Mouse (Mus musculus) small intestine, adult 2 months (tissue): Measurements from ENCODE around the gene Pttg1ip.

Source experiments
- CTCF ChIP-seq: fragments of 200-500 bp; IDR thresholded peaks from 2 replicates; pipeline ENCODE4 v1.5.1; 2012; ENCODE audit warnings: low read depth, mild to moderate bottlenecking, control low read depth, inconsistent platforms, low read length, moderate library complexity, mixed read lengths; ENCODE audit not compliant: insufficient replicate concordance, insufficient read length; ENCODE audit errors: extremely low read depth
- POLR2A ChIP-seq: fragments of 200-500 bp; IDR thresholded peaks from 2 replicates; pipeline ENCODE4 v1.6.1; 2012; ENCODE audit warnings: low read depth, mild to moderate bottlenecking, control low read depth, inconsistent platforms, low read length, moderate library complexity

DNA sequence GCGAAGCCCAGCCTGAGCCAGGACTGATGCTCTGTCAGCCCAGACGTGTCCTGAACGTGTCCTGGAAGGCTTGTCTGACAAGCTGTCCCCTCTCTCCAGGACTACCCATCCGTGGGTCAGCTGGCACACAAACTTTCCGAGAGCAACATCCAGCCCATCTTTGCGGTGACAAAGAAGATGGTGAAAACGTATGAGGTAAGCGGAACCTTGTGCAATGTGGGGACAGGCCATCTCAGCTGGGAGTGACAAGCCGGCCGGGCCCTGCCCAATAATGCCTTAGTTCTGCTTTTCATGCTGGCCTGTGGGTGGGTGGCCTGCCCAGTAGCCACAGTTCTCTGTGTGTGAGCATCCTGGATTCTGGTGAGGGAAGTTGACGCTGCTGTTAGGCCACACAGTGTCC lies 30.6 kb upstream of the Pttg1ip start:
- TF ChIP-seq CTCF (no peak), POLR2A (no peak)
